Mouse (Mus musculus) thymus, adult 2 months (tissue): ENCODE results near the gene Sprr2i.

ENCODE experiments used
- CTCF ChIP-seq: fragments of 200-500 bp; IDR thresholded peaks from 2 replicates; pipeline ENCODE4 v1.5.1; 2012; ENCODE audit warnings: mild to moderate bottlenecking, control low read depth, low read length, moderate library complexity, borderline replicate concordance; ENCODE audit not compliant: control insufficient read depth, poor library complexity, insufficient read depth; ENCODE audit errors: extremely low read depth
- POLR2A ChIP-seq: fragments of 200-500 bp; IDR thresholded peaks from 2 replicates; pipeline ENCODE4 v1.6.1; 2012; ENCODE audit warnings: mild to moderate bottlenecking, low read length, control low read depth, moderate library complexity; ENCODE audit not compliant: control insufficient read depth, poor library complexity, insufficient read depth; ENCODE audit errors: extremely low read depth

DNA sequence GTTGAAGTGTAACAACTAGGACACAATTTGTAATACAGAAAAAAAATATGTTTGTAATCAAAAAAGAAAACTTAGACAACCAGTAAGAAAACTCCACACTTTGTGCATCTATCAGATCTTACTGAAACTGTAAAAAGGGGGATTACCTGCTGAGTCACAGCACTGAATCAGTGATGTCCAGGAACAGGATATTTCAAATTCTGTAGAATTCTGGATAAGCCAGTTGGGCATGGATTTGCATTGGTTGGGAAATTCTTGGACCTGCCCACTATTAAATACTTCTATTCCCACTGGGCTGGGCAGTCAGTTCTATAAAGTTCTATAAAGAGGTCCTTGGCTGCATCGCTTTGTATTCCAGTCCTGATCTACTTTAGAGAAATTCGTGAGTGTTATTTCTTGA lies 10.0 kb downstream of the Sprr2i start, which contains the start of gene Sprr2j-ps:
- TF ChIP-seq CTCF (no peak), POLR2A (no peak)
